Mouse (Mus musculus) hindlimb bud, embryonic 11.5 days (tissue): ENCODE results near the gene Id1.

Experiments used
- DNase-seq: peaks from one replicate; pipeline ENCODE4 v3.0.0-alpha.2; 2012; ENCODE audit warnings: low read depth, low spot score; ENCODE audit errors: extremely low spot score

Id1 gene

DNA sequence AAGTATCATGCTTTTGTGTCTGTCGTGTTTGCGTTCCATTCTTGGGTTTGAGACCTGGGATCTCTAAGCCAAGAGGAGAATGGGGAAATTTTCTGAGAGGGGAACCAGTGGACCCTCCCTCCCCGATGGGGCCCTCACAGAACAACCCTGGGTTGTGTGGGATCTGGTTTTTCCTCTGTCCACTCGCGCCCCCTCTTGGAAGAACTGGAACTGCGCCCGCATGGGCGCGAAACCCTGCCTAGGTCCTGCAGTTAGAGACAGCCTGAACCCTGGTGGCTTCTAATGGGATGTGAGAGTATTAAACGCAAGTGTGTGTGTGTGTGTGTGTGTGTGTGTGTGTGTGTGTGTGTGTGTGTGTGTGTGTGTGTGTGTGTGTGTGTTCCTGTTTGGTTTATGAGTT is 6.4 kb downstream of the Id1 start:
- DNase-seq: no peak

DNA sequence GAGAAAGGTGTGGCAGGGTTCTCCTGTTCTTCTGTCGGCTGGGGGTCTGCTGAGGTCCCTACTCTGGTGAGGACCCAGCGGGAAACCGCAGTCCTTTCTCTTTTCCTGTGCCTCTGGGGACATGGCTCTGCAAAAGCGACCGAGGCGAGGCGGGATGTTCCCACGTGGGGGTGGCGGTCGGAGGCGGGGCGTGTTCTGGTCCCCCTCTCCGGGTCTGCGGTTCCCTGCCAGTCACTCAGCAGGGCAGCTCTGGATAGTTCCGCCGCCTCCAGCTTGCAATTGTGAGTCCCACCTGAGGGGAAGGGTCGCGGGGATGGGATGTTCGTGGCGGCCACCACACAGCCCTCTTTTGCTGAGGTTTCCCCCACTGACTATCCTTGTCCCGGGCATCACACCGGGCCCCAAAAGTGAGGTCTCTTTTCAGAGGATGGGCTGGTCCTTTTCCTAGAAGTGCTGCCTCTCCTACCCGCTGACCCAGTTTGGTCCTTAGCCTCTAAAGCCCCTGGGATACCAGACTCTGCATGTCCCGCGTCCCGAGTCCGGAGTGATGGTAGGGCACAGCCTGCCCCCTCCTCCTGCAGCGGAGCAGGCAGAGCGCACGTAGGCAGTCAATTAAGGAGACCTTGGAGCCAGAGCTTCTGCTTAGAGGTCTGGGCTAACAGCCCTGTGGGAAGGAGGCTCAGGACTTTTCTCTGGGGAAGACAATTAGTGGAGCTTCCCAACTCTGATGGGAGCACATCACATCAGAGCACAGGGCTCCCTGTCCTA is 18.1 kb downstream of the Id1 start, which contains the start of gene Cox4i2:
Gene Cox4i2 (plus strand): TSS at position 230 of the 768 bp plus-strand sequence.
- DNase-seq: no peak

DNA sequence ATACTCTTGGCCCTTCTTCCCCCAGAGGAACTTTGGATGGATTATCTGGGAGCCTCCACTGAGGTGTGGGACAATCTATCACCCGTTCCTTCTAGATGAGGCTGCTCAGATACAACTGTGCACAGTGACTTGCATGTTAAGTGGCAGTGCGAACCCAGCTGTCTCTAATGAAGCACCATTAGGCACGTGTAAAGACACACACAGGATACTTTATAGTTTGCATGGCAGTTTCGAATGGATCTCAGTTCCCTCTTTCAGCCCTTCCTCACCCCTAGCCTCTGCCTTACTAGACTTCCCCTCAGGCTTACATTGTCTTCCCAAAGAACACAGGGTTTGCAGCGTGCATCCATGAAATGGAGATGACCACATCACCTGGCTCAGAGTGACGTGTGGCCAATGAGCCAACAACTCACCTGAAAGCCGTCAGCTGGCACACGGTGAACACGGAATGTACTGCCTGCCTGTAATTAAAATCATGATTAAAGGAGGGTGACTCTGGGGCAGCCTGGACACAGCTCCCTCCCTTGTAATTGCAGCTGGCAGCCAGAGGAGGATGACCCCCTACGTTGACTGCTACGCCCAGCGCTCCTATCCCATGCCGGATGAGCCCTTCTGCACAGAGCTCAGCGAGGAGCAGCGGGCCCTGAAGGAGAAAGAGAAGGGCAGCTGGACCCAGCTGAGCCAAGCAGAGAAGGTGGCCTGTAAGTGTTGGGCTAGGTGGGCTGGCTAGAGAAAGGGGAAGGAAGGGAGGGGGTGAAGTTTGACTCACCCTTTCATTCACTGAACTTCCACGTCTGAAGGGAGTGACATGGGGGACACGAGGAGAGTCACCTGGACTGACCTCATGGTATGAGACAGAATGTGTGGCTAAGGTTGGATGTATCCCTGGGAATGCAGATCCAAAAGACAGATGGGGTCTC is 20.7 kb downstream of the Id1 start:
- DNase-seq: no peak

DNA sequence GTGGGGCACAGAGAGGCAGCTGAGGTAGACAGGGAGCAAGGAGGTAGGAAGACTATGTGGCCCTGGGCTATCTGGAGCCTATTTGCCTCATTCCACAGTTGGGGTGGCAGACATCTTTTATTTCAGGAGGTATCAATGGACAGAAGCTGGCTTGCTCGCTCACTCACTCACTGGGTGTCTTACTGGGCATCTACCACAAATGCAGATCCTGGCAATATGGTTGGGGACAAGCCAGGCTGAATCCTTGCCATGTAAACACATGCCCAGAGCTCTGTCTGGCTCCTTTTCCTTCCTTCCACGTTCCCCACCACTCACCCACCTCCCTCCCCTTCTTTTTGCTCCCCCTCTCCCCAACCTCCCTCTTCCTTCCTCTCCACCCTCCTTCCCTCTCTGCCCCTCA is 21.4 kb downstream of the Id1 start:
- DNase-seq: no peak

DNA sequence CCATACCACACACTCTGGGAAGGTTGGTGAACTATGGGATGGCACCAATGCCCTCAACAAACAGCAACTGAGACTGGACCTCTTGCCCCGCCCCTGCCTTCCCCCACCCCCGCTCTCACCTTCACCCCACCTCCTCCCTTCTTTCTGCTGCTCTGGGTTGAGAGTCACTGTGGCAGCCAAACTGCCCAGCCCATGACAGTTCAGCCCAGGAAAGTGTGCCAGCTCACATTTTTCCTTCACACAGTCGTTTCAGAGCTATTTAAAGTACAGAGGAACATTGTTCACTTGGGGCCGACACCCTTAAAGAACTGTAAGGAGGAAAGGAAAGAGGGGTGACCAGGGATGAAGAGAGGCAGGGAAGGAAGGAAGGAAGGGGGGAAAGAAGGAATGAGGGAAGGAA is 22.3 kb downstream of the Id1 start:
- DNase-seq: no peak

DNA sequence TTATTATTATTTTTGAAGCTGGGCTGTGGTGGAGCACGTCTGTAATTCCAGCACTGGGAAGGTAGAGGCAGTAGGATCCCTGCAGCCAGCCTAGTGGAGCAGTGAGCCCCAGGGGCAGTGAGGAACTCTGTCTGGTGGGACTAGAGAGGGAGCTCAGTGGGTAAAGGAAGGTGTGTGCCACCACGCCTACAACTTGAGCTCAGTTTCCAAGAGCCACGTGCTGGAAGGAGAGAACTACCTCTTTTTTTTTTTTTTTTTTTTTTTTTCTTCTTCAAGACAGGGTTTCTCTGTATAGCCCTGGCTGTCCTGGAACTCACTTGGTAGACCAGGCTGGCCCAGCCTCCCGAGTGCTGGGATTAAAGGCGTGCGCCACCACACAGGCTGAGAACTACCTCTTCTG is 27.3 kb downstream of the Id1 start:
- no peak for DNase-seq

DNA sequence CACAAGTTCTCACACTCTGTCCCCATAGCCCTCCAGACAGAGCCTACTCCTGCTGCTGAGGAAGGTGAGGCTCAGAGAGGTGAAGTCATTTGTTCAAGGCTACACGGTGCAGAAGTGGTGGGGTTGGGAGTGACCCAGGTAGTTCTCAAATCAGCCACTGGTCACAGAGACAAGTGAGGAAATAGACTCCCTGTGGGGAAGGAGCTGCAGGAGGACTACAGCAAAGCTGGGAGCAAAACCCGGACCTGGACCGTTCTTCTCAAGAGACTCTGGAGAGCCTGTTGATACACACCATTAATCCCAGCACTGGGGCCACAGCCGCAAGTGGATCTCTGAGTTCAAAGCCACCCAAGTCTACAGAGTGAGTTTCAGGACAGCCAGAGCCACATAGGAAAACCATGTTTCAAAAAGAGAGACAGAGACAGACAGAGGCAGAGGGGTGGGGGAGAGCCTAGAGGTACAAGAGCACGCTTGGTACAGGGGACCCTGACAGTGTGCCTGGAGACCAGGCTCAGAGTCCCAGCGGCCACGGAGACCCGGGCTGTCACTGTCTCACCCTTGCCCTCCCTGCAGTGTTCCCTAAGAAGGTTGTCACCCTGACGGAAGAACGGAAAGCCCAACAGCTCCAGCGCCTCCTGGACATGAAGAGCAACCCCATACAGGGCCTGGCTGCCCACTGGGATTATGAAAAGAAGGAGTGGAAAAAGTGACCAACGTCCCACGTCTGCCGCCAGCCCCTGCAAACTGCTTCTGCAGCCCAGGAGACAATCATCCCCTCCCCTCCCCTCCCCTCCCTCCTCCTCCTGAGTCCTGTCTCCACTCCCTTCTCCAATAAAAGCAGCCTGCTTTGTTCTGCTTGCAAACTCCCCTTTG is 28.4 kb downstream of the Id1 start:
- DNase-seq: no peak

DNA sequence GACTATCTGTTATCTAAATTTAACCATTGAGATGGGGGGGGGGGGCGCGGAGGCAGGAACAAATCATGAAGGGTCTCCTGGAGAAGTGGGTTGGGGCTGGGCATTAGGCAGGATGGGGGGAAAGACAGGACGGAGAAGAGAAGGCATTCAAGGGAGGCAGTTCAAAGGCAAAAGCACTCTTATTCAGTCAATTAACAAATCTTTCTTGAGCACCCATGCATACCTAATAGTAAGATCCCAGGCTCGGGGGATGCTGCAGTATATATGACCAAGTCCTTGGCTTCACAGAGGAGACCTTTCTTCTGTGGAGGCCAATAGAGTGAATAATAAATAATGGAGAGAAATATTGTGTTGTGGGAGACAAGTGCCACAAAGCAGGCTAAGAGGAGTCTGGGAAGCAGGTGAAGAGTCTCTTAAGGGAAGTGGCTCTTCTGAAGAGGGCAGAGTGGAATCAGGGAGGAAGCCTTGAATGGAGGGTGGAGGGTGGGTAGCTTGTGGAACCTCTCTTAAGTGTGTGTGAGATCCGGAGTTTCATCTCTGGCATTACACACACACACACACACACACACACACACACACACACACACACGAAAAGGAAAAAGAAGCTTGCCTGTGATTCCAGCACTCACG is 29.1 kb downstream of the Id1 start:
- DNase-seq: no peak

DNA sequence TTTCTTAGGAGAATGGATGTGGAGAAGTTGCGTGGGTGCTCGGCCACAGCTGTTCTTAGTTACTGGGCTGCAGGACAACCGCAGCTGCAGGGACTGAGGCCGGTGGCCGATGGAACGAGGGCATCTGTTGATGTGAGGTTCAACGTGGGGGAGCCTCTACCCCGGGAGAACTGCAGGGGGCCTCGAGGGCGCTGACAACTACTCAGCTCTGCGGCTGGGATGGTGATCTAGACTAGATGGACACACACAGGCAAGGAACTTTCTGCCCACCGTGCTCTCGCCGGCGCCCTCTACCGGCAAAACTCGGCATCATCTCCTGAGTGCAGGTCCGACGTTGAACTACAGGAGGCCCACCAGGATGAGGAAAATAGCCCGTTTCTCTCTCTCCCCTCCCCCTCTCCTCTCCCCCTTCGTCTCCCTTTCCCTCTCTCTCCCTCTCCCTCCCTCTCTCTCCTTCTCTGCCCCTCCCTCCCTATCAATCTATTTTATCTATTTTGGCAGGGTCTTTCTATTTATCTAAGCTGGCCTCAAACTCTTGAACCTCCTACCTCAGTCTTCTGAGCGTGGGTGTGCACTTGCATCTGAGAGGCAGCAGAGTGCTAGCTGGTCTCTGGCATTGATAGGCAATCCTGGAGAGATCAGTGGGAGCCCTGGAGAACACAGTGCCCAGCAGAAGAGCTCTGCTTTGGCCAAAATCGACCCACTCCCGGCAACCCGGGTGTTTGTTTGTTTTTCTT is 30.5 kb downstream of the Id1 start:
- peak; percentile 77 for DNase-seq

DNA sequence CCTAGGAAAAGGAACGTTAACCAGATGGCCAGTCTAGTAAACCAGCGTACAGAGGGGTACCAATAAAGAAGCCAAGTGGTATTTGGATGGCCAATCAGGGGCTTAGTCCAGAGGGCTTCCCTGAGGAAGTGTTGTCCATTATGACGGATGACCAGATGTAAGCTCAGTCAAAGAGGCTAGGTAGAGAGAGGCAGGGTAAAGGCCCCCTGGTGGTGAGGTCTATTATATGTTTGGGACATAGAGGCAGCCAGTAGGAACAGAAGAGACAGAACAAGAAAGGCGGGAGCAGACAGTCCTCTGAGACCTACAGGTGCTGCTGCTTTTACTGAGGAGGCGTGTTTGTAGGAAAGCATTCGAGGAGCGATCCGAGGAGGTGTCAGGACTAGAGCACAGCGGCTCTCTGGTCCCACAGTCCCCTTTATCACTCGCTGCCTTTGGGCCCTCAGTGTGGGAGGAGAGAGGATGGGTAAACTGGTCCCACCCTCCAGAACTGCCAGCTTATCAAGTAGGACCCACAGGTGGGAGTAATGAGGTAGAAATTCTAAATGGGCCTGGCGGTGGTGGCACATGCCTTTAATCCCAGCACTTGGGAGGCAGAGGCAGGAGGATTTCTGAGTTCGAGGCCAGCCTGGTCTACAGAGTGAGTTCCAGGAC is 31.7 kb downstream of the Id1 start:
- DNase-seq: peak; percentile 28

DNA sequence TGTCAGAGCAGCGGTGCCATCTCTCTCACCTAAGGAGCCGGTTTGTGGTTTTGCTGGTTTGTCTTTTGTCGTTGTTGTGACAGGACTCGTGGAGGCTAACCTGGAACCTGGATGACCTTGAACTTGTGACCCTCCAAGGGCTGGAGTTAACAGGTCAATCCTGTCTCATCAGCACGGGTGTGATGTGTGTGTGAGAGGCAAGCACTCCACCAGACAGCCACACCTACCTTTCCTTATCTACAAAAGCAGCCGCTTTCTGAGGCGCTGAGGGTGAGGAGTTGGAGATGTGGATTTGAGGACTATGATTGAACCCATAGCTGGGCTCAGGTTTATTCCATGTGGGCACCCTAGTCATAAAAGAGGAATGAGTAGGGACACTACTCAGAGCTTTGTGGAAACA is 33.6 kb downstream of the Id1 start:
- no peak for DNase-seq

DNA sequence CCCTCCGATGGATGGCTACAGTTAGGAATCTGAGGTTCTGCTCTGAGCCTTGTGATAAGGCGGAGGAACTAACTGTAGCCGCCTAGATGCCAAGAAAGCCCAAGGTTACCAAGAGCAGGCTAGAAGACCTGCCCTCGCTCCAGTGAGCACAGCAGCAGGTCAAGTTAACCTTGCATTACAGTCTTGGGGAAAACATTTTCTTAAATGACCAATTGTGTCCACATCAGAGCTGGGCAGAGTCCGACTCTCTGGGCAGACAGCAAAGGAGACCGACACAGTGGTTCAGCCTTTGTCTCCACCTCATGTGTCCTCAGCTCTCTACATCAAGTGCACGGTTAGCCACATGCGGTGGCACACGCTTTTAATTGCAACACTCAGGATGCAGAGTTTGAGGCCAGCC is 35.5 kb downstream of the Id1 start:
- no peak for DNase-seq

DNA sequence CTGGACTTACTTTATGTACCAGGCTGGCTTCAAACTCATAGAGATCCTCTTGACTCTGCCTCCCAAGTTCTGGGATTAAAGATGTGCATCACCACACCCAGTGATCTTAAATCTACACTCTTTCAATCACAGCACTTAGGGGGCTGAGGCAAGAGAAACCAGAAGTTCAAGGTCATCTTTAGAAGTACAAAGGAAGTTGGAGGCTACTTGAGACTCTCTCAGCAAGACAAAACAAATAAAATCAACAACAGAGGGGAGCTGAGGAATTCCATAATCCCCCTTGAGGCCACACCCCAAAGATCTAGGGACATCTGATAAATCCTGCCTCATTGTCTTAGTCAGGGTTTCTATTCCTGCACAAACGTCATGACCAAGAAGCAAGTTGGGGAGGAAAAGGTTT is 36.2 kb downstream of the Id1 start:
- no peak for DNase-seq

DNA sequence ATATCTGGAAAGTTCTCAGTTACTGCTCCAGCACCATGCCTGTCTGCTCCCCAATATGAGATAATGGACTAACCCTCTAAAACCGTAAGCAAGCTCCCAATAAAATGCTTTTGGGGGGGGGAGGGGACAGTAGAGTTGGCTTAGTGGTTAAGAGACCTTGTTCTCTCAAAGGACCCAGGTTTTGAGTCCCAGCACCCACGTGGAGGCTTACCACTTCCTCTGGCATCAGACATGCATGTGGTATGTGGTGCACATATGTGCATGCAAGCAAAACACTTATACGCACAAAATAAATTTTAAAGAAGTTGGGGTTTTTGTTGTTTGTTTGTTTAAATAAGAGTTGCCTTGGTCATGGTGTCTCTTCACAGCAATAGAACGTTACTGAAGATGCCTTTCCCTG is 39.3 kb downstream of the Id1 start:
- DNase-seq: no peak

DNA sequence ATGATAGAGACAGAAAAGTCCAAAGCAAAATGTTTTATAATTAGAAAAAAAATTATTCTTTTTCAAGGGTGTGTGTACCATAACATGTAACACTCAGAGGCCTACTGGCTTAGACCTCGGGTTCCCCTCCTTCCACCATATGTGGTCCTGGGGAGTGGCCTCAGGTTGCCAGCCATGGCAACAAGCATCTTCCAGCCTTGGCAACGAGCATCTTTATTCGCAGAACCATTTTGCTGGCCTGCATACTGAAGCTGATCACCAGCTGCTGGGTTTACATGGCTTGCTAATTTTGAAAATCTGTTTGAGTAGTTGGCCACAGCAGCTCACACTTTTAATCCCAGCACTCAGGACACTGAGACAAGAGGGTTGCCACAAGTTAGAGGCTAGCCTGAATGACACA is 40.0 kb downstream of the Id1 start:
- no peak for DNase-seq

DNA sequence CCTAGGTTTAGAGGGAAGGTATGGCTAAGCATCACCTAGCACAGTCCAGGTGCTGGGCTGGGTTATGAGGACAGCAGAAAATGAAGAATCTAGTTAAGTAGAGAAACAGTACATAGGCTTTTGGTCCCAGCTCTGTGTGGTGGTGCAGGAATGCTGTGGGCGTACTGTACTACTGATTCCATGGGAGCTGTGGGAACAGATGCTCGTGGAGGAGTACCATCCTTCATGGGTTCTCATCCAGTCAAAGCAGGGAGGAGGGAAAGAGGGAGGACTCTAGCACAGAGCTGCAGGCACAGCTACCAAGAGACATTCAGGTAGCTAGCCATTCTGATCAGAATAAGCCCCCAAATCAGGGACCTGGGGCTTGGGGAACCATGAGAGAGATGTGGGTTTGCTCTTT is 40.4 kb downstream of the Id1 start:
- no peak for DNase-seq

DNA sequence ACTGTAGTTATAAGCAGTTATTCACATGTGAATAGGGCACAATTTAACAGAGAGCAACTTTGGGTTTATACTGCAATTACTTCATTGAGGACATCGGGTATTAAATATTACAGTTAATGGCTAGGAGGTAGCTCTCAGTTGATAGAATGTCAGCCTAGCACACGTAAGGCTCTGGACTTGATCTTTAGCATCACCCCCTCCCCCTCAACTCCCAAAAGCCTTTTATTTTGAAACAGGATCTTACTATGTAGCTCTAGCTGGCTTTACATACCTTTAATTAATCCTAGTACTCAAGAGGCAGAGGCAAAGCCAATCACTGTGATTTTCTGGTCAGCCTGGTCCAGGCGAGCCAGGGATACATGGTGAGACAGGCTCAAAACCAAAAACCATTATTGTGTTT is 41.0 kb downstream of the Id1 start:
- DNase-seq: no peak

DNA sequence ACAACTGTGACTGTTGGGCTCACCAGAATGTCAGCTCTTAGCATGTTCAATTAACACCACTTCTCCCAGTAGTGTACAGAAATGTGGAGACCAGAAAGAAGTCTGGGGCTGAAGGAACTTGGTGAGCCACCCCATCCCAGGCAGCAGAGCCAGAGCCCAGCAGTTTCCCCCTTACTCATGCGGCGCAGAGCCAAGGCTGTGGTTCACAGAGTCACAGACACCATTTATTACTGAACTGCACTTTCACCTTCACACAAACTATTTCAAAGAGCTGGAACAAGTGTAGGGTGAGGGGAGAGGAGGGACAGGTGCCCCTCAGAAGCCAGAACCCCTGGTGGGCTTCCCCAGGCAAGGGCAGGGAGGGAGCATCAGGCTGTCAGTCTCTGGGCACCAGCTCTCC is 44.4 kb downstream of the Id1 start:
- no peak for DNase-seq

DNA sequence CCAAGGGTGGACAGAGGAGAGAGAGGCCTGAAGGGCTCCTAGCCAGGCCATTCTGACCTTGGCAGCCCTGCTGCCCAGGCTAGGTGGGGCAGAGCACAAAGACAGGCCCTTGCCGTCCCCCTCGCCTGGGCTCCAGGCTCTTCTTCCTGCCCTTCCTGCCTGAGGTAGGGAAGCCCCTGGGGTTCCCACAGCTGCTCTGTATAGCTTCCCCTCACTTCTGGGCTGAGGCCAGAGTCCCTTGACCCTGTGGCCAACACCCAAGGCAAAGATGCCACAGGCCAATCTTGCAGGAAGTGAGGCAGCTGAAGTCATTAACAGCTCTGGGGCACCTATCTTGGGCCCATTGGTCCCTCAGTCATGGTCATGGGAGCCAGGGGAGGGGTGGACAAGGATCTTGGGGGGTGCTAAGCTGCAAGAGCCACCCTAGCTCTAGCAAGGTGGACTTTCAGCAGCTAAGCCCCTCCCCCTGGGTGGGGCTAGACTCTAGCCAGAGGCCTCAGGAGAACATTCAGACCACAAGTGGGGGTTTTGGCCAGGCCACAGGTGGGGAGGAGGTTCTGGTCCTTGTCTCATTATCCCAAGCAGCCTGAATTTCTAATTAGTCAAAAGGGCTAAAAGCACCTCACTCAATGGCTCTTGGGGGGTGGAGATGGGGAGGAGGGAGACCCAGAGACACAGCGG is 45.1 kb downstream of the Id1 start:
- DNase-seq: no peak
